Mouse (Mus musculus) hindbrain, postnatal 0 days (tissue): ENCODE data around the gene Sesn2. TPM values are rescaled to one million over a fixed set of nuclear protein-coding genes. Genes with fewer than 3 reads are reported as not detected.

ENCODE experiments used
- ATAC-seq: fragments of 200-750 bp; cut with Nextera tagmentation; 2 replicates; pipeline ENCODE4 v1.8.0; 2017; ENCODE audit warnings: mild to moderate bottlenecking, moderate TSS enrichment, moderate library complexity
- DNase-seq: peaks from one replicate; pipeline ENCODE4 v3.0.0-alpha.2; 2015; ENCODE audit warnings: low spot score
- H3K27ac ChIP-seq: fragments of 300-500 bp; sonication (generic); 2 replicates; pipeline ENCODE4 v1.5.1; 2014; ENCODE audit warnings: mild to moderate bottlenecking
- H3K27me3 ChIP-seq: fragments of 300-500 bp; sonication (generic); 2 replicates; pipeline ENCODE4 v1.6.1; 2014; ENCODE audit warnings: low read length, mixed read lengths; ENCODE audit not compliant: insufficient read depth
- H3K36me3 ChIP-seq: fragments of 300-500 bp; sonication (generic); 2 replicates; pipeline ENCODE4 v1.6.1; 2014; ENCODE audit warnings: low read length, mixed read lengths; ENCODE audit not compliant: insufficient read depth
- H3K4me1 ChIP-seq: fragments of 300-500 bp; sonication (generic); 2 replicates; pipeline ENCODE4 v1.6.1; 2014; ENCODE audit warnings: antibody characterized with exemption, low read length, mixed read lengths; ENCODE audit not compliant: insufficient read depth
- H3K4me2 ChIP-seq: fragments of 300-500 bp; sonication (generic); 2 replicates; pipeline ENCODE4 v1.6.1; 2014; ENCODE audit warnings: low read depth, mild to moderate bottlenecking, low read length, moderate library complexity, mixed read lengths
- H3K4me3 ChIP-seq: fragments of 300-500 bp; sonication (generic); 2 replicates; pipeline ENCODE4 v1.5.1; 2014; ENCODE audit warnings: low read length
- H3K9ac ChIP-seq: fragments of 300-500 bp; sonication (generic); replicated peaks from 2 replicates; pipeline ENCODE4 v1.6.1; 2014; ENCODE audit warnings: mild to moderate bottlenecking, low read length, moderate library complexity, mixed read lengths
- H3K9me3 ChIP-seq: fragments of 300-500 bp; sonication (generic); 2 replicates; pipeline ENCODE4 v1.6.1; 2016; ENCODE audit warnings: low read length, mixed read lengths
- CTCF ChIP-seq: IDR thresholded peaks from 2 replicates; pipeline ENCODE4 v1.5.1; 2016; ENCODE audit warnings: antibody characterized with exemption, control low read depth, low read depth
- WGBS: fragments of 180-500 bp; shearing (Covaris S2); extraction: QIAGEN DNeasy Blood & Tissue Kit; methylation state at CpG from one replicate; pipeline ENCODE4 v1.1.7; 2014; 5-methylcytosine and 5-hydroxymethylcytosine counted together
- polyA plus RNA-seq: library from polyadenylated mRNA; unstranded; fragments of >200 nt; fragmentation: Nextera tagmentation; extraction: Ambion mirVana; gene quantifications from 2 replicates; pipeline ENCODE4 v1.2.1, GENCODE M21; 2015
- total RNA-seq: library from RNA; depleted of rRNA; stranded (reverse); fragments of >200 nt; gene quantifications from 2 replicates; pipeline ENCODE4 v1.2.3, GENCODE M21; 2014

Gene Sesn2
- total and polyA plus RNA-seq, 2 experiments from 2014 or later: 19.9 to 22.8 TPM

DNA sequence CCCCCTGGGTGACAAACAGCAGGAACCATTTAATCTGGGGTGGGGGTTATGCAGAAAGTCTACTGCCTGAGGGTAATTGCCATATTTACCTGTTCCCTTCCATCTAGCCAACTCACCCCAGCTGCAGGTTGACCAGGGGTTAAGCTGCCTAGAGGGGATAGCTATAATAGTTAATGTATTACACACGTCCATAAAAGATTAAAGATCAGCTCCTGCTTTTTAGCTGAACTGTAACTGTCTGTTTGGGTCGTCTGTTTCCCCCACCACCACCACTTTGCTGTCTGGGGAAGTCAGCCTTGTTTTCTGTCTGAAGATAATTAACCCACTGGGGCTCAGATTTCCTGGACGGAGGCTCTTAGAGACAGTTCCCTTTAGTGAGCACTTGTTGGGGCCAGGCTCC lies 40.4 kb downstream of the Sesn2 start:
- no peak overlapping the region for H3K27ac ChIP-seq
- DNase-seq (no peak), ATAC-seq (no peak)
- H3K9me3 ChIP-seq: no peaks in the 10 kb centered on the region
- H3K4me1 ChIP-seq: no peaks in the 10 kb centered on the region
- no peaks in the 10 kb centered on the region for H3K36me3 ChIP-seq
- WGBS: 34% methylated on average over 3 of the region's 3 CpGs
- H3K27me3 ChIP-seq: no peaks in the 10 kb centered on the region
- H3K4me3 ChIP-seq: no peak overlapping the region
- no peak overlapping the region for H3K4me2 ChIP-seq
- no peak for TF ChIP-seq CTCF
- no peak overlapping the region for H3K9ac ChIP-seq

DNA sequence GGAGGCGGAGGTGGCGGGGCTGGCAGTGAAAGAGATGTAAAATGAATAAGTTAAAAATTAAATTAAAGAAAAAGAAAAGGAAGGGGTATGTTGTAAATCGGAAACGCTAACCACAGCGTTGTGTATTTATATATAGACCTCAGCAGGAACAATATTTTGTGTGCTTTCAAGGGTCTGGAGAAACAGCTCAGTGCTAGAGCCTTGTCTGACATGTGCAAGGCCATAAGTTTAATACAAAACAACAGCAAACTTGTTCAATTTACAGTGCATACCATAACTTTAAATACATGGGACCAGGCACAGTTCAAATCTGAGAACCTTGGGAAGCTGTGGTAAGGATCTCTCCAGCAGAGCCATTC lies 46.1 kb downstream of the Sesn2 start:
- Histone ChIP-seq H3K27me3 (no peaks in the 10 kb centered on the region), H3K9me3 (no peaks in the 10 kb centered on the region), H3K4me2 (peak overlapping the region; percentile 87), H3K27ac (0 out of 2 replicates have a peak overlapping the region, but pooled peaks have one; percentile 66), H3K4me3 (peak overlapping the region; percentile 75), H3K4me1 (peaks cover 7% of the 10 kb centered on the region), H3K9ac (0 out of 2 replicates have a peak overlapping the region, but pooled peaks have one; percentile 78), H3K36me3 (peaks cover 2% of the 10 kb centered on the region; the same call in 1 of the 2 replicates)
- DNase-seq: no peak
- 2% methylated on average over 5 of the region's 5 CpGs for WGBS
- TF ChIP-seq CTCF: no peak
- 0 out of 2 replicates have a peak, but pooled peaks have one; percentile 3 for ATAC-seq

GRCm38 (mm10) chr4:132463430-132464254 lies 46.7 kb downstream of the Sesn2 start, which contains the start of gene Med18:
Gene Med18 (minus strand): TSS chr4:132463921.
- Histone ChIP-seq H3K4me2 (peak within 1 kb of the TSS; percentile 87), H3K27me3 (no peaks in the 10 kb centered on the region), H3K9me3 (no peaks in the 10 kb centered on the region), H3K4me1 (peaks cover 7% of the 10 kb centered on the region), H3K36me3 (peaks cover 4% of the 10 kb centered on the region; the same call in 1 of the 2 replicates), H3K9ac (peak within 1 kb of the TSS; percentile 78), H3K27ac (peak within 1 kb of the TSS; percentile 66; the same call in 1 of the 2 replicates), H3K4me3 (peak within 1 kb of the TSS; percentile 75)
- peak; percentile 94 for ATAC-seq
- under 1% methylated on average over 44 of the region's 44 CpGs for WGBS
- TF ChIP-seq CTCF: peak; percentile 62
- peak; percentile 97 for DNase-seq

- Histone ChIP-seq H3K4me3 (peak overlapping the region; percentile 75), H3K4me2 (peak overlapping the region; percentile 87), H3K27ac (no peak overlapping the region; the same call in 1 of the 2 replicates), H3K36me3 (peaks cover 9% of the 10 kb centered on the region), H3K4me1 (peaks cover 7% of the 10 kb centered on the region), H3K27me3 (no peaks in the 10 kb centered on the region), H3K9ac (peak overlapping the region; percentile 78), H3K9me3 (no peaks in the 10 kb centered on the region)
- DNase-seq (no peak), ATAC-seq (no peak)
- 13% methylated on average over 11 of the region's 11 CpGs for WGBS
- no peak for TF ChIP-seq CTCF
These were observed 47.5 kb downstream of the Sesn2 start for GRCm38 (mm10) chr4:132462836-132463235.

- H3K4me2 ChIP-seq: no peak overlapping the region
- TF ChIP-seq CTCF: no peak
- DNase-seq (no peak), ATAC-seq (no peak)
- peaks cover 9% of the 10 kb centered on the region for H3K36me3 ChIP-seq
- H3K9me3 ChIP-seq: no peaks in the 10 kb centered on the region
- H3K9ac ChIP-seq: no peak overlapping the region
- WGBS: 88% methylated on average over 8 of the region's 8 CpGs
- H3K4me1 ChIP-seq: peaks cover 7% of the 10 kb centered on the region
- H3K27ac ChIP-seq: no peak overlapping the region
- no peak overlapping the region for H3K4me3 ChIP-seq
- no peaks in the 10 kb centered on the region for H3K27me3 ChIP-seq
These were observed 50.1 kb downstream of the Sesn2 start for GRCm38 (mm10) chr4:132460225-132460624.

GRCm38 (mm10) chr4:132455561-132455960 lies 54.7 kb downstream of the Sesn2 start:
- Histone ChIP-seq H3K9me3 (no peaks in the 10 kb centered on the region), H3K36me3 (peaks cover 9% of the 10 kb centered on the region), H3K4me3 (no peak overlapping the region), H3K27me3 (no peaks in the 10 kb centered on the region), H3K27ac (no peak overlapping the region), H3K4me1 (no peaks in the 10 kb centered on the region), H3K4me2 (no peak overlapping the region), H3K9ac (no peak overlapping the region)
- DNase-seq (no peak), ATAC-seq (no peak)
- no peak for TF ChIP-seq CTCF
- 96% methylated on average over 6 of the region's 6 CpGs for WGBS

DNA sequence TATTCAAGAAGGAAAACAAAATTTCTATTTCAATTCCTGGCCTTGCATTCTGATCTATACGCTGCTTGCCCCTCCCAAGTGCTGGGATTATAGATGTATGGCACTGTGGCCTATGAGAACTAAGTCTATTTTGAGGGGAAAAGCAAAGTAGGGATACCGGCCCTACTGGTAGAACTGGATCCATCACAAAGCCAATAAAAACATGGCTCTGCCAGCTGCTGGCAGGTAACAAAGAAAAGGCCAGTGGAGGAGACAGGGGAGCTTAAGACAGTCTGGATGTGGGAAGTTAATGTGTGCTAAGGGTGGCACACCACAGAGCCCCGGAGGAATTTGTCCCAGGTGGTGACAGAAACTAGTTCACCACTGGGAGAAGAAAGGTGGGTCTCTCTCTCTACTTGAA lies 55.2 kb downstream of the Sesn2 start:
- TF ChIP-seq CTCF: no peak
- DNase-seq (no peak), ATAC-seq (no peak)
- Histone ChIP-seq H3K4me3 (no peak overlapping the region), H3K9ac (no peak overlapping the region), H3K27ac (no peak overlapping the region), H3K36me3 (peaks cover 9% of the 10 kb centered on the region), H3K4me2 (no peak overlapping the region), H3K9me3 (no peaks in the 10 kb centered on the region), H3K4me1 (no peaks in the 10 kb centered on the region), H3K27me3 (no peaks in the 10 kb centered on the region)
- WGBS: 86% methylated on average over 3 of the region's 3 CpGs
